Mouse (Mus musculus) heart, embryonic 16.5 days (tissue): ENCODE measurements around the gene Bsx. TPM values are rescaled to one million over a fixed set of nuclear protein-coding genes. Genes with fewer than 3 reads are reported as not detected.

Source experiments
- ATAC-seq: fragments of 200-750 bp; cut with Nextera tagmentation; replicated peaks from 2 replicates; pipeline ENCODE4 v1.8.0; 2017; ENCODE audit warnings: moderate number of reproducible peaks; ENCODE audit not compliant: insufficient read depth, low FRiP score; ENCODE audit errors: extremely low read depth
- H3K27ac ChIP-seq: fragments of 300-500 bp; sonication (generic); 2 replicates; pipeline ENCODE4 v1.5.1; 2014; ENCODE audit warnings: mild to moderate bottlenecking, low read length, control low read depth, moderate library complexity
- H3K27me3 ChIP-seq: fragments of 300-500 bp; sonication (generic); 2 replicates; pipeline ENCODE4 v1.6.1; 2014; ENCODE audit warnings: low read length, mixed read lengths; ENCODE audit not compliant: control insufficient read depth, insufficient read depth
- H3K36me3 ChIP-seq: fragments of 300-500 bp; sonication (generic); 2 replicates; pipeline ENCODE4 v1.6.1; 2014; ENCODE audit not compliant: control insufficient read depth, insufficient read depth
- H3K4me1 ChIP-seq: fragments of 300-500 bp; sonication (generic); 2 replicates; pipeline ENCODE4 v1.6.1; 2014; ENCODE audit warnings: low read length, mixed read lengths; ENCODE audit not compliant: control insufficient read depth, insufficient read depth
- H3K4me2 ChIP-seq: fragments of 300-500 bp; sonication (generic); 2 replicates; pipeline ENCODE4 v1.6.1; 2014; ENCODE audit warnings: low read depth, mild to moderate bottlenecking, control low read depth, low read length
- H3K4me3 ChIP-seq: fragments of 300-500 bp; sonication (generic); 2 replicates; pipeline ENCODE4 v1.5.1; 2014; ENCODE audit warnings: mild to moderate bottlenecking, control low read depth, low read length
- H3K9ac ChIP-seq: fragments of 300-500 bp; sonication (generic); 2 replicates; pipeline ENCODE4 v1.6.1; 2014; ENCODE audit warnings: low read length, control low read depth
- H3K9me3 ChIP-seq: fragments of 300-500 bp; sonication (generic); replicated peaks from 2 replicates; pipeline ENCODE4 v1.6.1; 2016; ENCODE audit warnings: low read length; ENCODE audit not compliant: control insufficient read depth
- WGBS: fragments of 180-500 bp; shearing (Covaris S2); extraction: QIAGEN DNeasy Blood & Tissue Kit; methylation state at CpG from one replicate; pipeline ENCODE4 v1.1.7; 2014; 5-methylcytosine and 5-hydroxymethylcytosine counted together
- polyA plus RNA-seq: library from polyadenylated mRNA; unstranded; fragments of >200 nt; fragmentation: Nextera tagmentation; extraction: Ambion mirVana; gene quantifications from 2 replicates; pipeline ENCODE4 v1.2.1, GENCODE M21; 2015

Gene Bsx
- polyA plus RNA-seq, 1 experiment from 2014 or later: not detected

GRCm38 (mm10) chr9:40927351-40927980, 53.5 kb downstream of the Bsx start:
- Histone ChIP-seq H3K36me3 (no peaks in the 10 kb centered on the region), H3K9me3 (no peaks in the 10 kb centered on the region), H3K4me2 (no peak overlapping the region), H3K4me1 (no peaks in the 10 kb centered on the region), H3K27ac (no peak overlapping the region), H3K4me3 (no peak overlapping the region), H3K9ac (no peak overlapping the region), H3K27me3 (no peaks in the 10 kb centered on the region)
- WGBS: 75% methylated on average over 17 of the region's 17 CpGs
- ATAC-seq: no peak

Other genes with a start within 250 kb of the Bsx start
- gene Gm21915, start 203.5 kb upstream of the Bsx start, polyA plus RNA-seq: not detected in 2 replicates
- 7.4 and 7.7 TPM in 2 replicates for gene Clmp, start 188.2 kb upstream of the Bsx start, polyA plus RNA-seq
- gene Hspa8, start 73.1 kb upstream of the Bsx start, polyA plus RNA-seq: 2,017 and 2,064 TPM in 2 replicates
- 0.09 TPM in 1 of 2 replicates, not detected in the other for gene Jhy, start 90.0 kb downstream of the Bsx start, polyA plus RNA-seq
- gene Crtam, start 130.5 kb downstream of the Bsx start, polyA plus RNA-seq: 0.07 TPM in 1 of 2 replicates, not detected in the other